Mouse (Mus musculus): Measurements from ENCODE around the gene Gm38392.

Gene Gm38392

DNA sequence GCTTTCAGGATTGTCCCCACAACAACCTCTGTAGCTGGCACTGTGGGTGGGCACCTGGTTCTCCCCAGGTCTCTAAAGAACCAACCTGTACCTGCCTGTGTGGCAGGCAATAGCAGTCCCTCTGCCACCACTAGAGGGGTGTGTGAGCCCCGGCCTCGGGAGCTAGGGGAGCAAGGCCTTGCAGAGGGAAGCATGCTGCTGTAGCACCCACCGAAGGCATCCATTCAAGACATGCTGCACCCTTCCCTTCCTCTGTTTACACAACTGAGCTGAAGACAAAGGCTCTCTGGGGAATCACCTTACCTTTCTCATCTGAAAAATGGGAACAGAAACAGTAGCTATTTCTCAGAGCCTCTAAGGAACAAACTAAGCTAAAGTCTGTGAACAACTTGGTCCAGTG lies 51.8 kb downstream of the Gm38392 start:
- no peak for DNase-seq

DNA sequence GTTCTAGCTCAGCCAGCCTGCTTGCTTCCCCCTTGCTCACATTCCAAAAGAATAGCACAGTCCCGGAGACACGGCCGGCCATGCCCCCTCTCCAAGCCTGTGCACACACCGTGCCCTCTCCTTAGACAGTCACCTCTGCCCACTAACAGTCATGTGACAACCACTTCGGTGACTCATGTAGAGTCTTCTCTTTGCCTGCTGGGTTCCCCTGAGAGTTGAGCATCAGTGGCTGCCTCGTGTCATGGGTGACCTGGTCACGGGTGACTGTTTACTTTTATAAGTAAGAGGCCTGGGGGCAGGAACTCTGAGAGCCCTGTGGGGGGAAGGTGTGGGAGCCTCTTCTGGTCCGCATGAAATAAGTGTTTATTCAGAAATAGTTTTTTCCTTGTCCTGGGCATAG lies 53.0 kb downstream of the Gm38392 start:
- no peak for DNase-seq

GRCm38 (mm10) chr3:88232851-88233649 lies 54.0 kb downstream of the Gm38392 start:
- no peak for DNase-seq

DNA sequence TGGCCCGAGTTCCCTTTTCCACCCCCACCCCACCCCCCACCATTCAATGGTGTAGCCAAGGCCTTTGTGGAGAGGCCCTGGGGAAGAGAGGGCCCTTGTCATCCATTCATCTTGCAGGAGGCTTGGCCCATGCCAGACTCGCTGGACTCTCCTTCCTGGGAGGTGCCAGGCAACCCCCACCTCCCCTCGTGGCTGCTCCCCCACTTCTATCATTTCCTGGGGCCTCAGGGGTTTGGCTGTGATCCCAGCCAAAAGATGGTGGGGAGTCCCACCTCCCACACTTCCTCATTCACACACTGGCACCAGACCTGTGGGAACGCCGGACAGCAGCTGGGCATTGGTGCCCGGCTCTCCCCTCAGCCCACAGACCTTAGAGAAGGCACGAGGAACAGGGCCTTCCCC lies 54.7 kb downstream of the Gm38392 start:
- DNase-seq: peak; percentile 82

- no peak for DNase-seq
Measured at GRCm38 (mm10) chr3:88231061-88231641, 55.9 kb downstream of the Gm38392 start.

DNA sequence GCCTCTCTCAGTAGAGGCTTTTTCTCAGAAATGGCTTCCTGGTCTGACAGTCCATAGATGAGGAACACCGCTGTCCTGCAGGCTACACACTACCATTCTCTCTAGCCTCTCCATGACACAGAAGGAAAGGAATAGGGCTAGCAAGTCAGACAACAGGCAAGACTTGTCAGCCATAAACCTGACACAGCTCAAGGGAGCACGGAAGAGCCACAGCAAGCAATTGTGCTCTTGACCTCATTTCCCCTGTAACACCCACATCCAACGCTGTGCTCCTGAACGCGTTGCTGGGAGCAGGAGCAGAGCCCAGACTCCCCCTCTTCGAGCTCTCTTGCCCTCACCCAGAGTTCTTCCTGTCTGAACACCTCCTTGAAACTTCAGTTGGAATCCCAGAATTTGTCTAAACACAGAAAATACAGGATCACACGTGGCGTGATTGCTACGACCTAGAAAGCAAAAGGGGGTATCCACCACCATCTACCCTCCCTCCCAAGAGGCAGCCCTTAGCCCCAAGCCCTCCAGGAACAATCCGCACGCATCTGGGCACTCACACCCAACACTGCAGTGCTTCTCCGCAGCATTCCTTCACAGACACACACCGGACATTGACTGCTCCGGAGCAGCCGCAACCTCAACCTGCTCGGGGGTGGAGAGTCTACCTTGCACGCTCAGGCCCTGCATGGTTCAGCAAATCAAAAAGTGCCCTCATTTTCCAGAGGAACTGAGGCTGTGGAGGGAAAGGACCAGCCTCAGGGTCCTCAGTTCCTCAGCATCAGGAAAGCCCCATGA lies 56.6 kb downstream of the Gm38392 start:
- no peak for DNase-seq

GRCm38 (mm10) chr3:88229526-88229925 lies 57.5 kb downstream of the Gm38392 start:
- DNase-seq: no peak

GRCm38 (mm10) chr3:88228906-88229305 lies 58.1 kb downstream of the Gm38392 start:
- DNase-seq: no peak

DNA sequence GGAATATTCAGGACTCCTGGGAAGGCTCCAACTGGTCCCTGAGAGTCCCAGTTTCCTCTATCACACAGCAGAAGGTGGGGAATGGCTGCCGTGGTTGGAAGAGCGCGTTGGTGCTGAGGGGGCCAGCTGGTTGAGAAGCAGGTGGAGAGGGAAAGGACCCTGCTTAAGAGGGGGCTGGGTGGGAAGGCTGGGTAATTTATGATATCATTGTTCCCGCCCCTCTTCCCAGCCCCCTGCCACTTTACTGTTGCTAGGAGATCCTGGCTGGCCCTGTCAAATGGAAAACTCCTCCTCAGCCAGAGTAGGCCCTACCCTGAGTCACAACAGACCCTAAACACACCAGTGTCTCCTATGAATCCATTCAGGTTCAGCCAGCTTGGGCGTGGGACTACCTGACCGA lies 59.0 kb downstream of the Gm38392 start:
- no peak for DNase-seq

GRCm38 (mm10) chr3:88227260-88227659 lies 59.8 kb downstream of the Gm38392 start:
- DNase-seq: no peak

- DNase-seq: peak; percentile 83
Measured at GRCm38 (mm10) chr3:88226101-88226845, 60.7 kb downstream of the Gm38392 start.

DNA sequence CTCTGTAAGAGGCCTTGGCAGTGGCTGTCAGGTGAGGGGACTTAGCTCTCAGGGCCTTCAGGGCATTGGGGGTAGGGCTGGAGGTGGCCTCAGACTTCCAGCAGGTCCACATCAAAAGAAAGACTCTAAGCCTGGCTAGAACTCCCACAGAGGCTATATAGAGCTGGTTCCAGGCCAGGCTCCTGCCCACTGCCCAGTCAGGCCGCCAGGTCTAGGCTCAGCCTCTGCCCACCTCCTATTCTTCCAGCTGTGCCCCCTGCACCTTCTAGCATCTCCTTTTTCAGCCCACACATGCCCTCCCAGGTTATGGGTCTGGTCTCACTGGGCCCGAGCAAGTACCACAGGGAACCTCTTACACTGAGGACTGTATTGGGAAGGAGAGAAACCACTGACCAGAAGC lies 62.1 kb downstream of the Gm38392 start:
- no peak for DNase-seq

DNA sequence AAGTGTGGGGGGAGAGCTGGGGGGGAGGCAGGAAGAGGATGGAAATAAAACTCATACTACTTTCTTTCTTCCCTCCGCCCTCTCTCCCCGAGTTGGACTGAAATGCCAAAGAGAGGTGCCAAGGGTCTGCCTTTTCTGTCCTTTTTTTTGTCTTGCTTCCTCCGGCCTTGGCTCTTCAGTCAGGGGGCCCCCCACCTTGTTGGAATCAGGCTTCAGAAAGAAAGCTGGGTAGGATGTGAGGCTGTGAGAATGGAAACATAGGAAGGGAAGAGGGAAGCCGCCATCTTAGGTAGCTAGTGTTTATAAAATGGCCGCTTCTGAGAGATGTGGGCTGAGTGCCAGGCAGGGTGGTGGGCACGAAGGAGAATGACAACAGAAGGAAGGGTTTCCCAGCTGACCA lies 64.6 kb downstream of the Gm38392 start:
- no peak for DNase-seq

DNA sequence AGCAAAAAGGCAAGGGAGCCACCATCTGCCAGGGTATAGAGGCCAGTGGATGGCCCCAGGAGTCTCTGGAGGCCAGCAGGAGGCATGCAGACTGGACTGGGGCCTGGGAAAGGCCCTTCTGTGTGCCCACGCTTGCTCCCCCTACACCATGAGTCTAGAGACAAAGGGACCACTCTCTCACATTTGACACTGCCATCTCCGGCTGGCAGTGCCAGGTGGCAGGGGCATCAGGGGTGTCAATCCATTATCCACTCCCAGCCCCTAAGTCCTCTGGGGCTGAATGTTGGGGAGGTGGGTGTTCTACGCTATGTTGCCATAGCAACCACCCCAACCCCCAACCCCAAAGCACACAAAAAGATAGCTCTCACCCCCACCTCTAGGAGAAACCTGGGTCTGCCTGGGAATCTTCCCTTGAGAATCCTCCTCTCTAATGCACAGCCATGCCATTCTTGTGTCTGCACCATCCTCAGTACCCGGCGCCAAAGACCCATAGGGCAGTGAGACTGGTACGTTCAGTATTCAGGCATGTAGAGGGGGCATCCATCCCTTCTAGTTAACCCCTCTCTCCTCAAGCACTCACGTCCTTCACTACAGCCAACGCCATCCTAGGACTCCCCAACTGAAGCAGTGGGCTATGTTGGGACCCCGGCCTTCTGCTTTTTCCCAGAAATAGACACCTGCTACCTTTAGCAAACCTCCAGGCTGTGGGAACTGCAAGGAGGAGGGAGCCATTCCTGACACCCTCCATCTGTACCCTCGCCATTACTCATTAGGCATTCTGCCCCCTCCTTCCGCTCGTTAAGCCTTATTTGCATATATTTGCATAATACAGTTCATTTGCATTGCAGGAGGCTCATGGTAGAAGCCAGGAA lies 65.3 kb downstream of the Gm38392 start:
- peak; percentile 92 for DNase-seq

DNA sequence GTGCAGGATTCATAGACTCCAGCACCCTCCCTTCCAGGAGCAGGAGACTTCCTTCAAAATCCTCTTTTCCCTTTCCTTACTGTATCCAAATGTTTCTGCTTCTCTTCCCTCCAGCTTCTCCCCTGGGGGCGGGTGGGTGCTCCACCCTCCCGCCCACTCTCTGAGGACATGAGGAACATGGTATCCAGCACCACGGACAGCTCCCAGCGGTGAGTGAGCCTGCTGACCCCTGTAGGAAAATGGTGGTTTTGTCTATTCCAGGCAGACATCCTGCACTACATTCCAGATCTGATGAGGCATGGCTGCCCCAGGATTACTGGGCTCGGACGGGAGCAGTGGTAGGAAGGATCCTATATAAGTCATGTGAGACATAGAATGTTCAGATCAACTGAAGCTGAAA lies 66.2 kb downstream of the Gm38392 start:
- DNase-seq: no peak

- DNase-seq: no peak
Measured at GRCm38 (mm10) chr3:88219940-88220339, 67.1 kb downstream of the Gm38392 start.

DNA sequence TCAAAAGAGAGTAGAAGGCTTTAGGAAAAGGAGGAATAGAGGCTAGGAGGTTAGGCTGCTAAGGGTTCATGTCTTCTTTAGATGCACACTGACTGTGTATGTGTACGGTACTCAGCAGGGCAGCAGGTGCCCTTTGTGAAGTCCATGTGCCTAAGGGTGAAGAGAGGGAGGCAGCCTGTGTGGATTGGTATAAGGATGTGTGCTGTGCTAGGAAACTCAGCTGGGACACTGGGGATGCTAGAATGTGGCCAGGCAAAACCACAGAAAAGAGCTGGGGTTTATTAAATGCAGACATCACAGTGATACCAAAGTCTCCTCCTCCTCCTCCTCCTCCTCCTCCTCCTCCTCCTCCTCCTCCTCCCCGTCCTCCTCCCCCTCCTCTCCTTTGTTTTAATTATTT lies 69.3 kb downstream of the Gm38392 start:
- DNase-seq: no peak

GRCm38 (mm10) chr3:88216534-88217326 lies 70.3 kb downstream of the Gm38392 start:
- DNase-seq: no peak

DNA sequence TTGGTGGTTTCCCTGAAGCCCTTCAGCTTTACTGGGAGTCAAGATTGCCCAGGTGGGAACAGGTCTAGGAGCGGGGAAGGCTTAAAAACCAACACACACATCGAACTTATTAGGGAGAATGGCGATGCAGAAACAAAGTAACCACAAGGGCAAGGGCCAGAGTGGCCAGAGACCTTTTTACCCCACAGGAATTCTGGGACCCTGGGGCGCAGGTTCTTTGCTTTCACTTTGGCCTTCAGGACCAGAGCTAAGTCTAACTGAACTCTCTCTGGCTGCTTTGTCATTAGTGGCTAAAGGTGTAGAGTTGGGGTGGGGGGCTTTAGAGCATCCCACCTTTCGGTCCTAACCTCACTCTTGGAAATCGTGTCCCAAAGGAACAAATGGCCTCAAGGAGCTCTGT lies 70.9 kb downstream of the Gm38392 start:
- no peak for DNase-seq

GRCm38 (mm10) chr3:88215553-88216004 lies 71.4 kb downstream of the Gm38392 start:
- DNase-seq: no peak

DNA sequence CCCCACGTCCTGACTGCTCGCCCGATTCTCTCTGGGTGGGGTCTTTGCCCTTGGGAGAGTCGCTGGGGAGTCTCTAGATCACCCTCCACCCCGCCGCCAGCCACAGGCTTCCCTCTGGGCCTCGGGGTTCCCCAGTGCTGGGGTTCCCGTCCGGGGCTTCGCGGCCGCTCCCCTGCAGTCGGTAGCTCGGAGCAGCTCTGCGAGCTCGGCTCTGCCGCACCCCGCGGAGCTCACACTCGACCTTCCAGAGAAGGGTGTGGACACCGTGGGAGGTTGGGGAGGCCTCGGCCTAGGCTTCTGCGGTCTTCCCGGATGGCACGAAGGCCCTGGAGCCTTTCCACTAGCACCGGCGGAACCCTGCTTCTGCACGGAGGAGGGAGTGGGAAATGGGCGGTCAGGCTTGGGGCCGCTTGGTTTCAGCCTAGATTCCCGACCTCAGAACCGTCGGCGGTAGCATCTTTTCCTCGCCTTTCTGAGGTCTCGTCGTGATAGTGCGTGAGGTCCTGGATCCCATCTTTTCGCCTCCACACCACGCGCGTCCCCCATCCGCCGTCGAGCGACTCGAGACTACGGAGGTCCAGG lies 71.9 kb downstream of the Gm38392 start:
- DNase-seq: no peak
